Mouse (Mus musculus) cortical plate, adult 2 months (tissue): ENCODE measurements around the gene Grin3b.

Experiments used
- CTCF ChIP-seq: fragments of 200-500 bp; IDR thresholded peaks from 2 replicates; pipeline ENCODE4 v1.5.1; 2011; ENCODE audit warnings: mild to moderate bottlenecking, control low read depth, low read length; ENCODE audit not compliant: insufficient read depth; ENCODE audit errors: extremely low read depth
- POLR2A ChIP-seq: fragments of 200-500 bp; IDR thresholded peaks from 2 replicates; pipeline ENCODE4 v1.6.1; 2011; ENCODE audit warnings: mild to moderate bottlenecking, low read length, control low read depth; ENCODE audit not compliant: insufficient read depth; ENCODE audit errors: extremely low read depth

DNA sequence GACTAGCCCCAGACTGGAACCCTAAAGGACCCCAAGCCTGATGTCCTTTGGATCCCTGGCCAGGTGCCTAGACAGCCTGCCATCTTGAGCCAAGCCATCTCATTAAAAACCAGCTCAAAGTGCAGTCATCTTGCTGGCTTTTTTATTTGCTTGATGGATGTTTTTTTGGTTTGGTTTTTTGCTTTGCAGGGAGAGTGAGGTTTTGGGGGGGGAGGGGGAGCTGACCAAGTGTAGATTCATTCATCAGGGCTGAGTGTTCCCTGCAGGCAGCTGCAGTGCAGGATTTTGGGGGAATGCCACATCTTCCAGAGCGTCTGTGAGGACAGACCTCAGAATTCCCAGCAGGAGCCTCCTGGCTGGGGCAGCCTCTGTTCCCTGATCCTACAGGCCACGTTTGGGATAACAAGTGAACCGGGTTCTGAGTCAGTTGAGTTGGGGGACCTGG, 1.4 kb upstream of the Grin3b start:
- TF ChIP-seq CTCF (no peak), POLR2A (no peak)
